Mouse (Mus musculus) lung, embryonic 14.5 days (tissue): ENCODE measurements around the gene Aox2. TPM values are rescaled to one million over a fixed set of nuclear protein-coding genes. Genes with fewer than 3 reads are reported as not detected.

Source experiments
- ATAC-seq: fragments of 200-750 bp; cut with Nextera tagmentation; 2 replicates; pipeline ENCODE4 v1.8.0; 2017; ENCODE audit warnings: mild to moderate bottlenecking, moderate TSS enrichment, moderate library complexity; ENCODE audit not compliant: insufficient read depth
- DNase-seq: peaks from one replicate; pipeline ENCODE4 v3.0.0-alpha.2; 2015
- H3K27ac ChIP-seq: fragments of 300-500 bp; sonication (generic); 2 replicates; pipeline ENCODE4 v1.5.1; 2014; ENCODE audit warnings: low read depth, mild to moderate bottlenecking, moderate library complexity
- H3K27me3 ChIP-seq: fragments of 300-500 bp; sonication (generic); 2 replicates; pipeline ENCODE4 v1.6.1; 2014; ENCODE audit warnings: low read length, control low read depth; ENCODE audit not compliant: insufficient read depth
- H3K36me3 ChIP-seq: fragments of 300-500 bp; sonication (generic); 2 replicates; pipeline ENCODE4 v1.6.1; 2014; ENCODE audit warnings: control low read depth; ENCODE audit not compliant: insufficient read depth
- H3K4me1 ChIP-seq: fragments of 300-500 bp; sonication (generic); 2 replicates; pipeline ENCODE4 v1.6.1; 2014; ENCODE audit warnings: antibody characterized with exemption, control low read depth; ENCODE audit not compliant: insufficient read depth
- H3K4me2 ChIP-seq: fragments of 300-500 bp; sonication (generic); 2 replicates; pipeline ENCODE4 v1.6.1; 2014; ENCODE audit warnings: mild to moderate bottlenecking
- H3K4me3 ChIP-seq: fragments of 300-500 bp; sonication (generic); 2 replicates; pipeline ENCODE4 v1.5.1; 2014; ENCODE audit warnings: low read depth, low read length
- H3K9ac ChIP-seq: fragments of 300-500 bp; sonication (generic); 2 replicates; pipeline ENCODE4 v1.6.1; 2014
- H3K9me3 ChIP-seq: fragments of 300-500 bp; sonication (generic); 2 replicates; pipeline ENCODE4 v1.6.1; 2016; ENCODE audit warnings: low read depth, low read length, control low read depth
- CTCF ChIP-seq: IDR thresholded peaks from 2 replicates; pipeline ENCODE4 v1.5.1; 2016; ENCODE audit warnings: antibody characterized with exemption, low read depth
- WGBS: fragments of 180-500 bp; shearing (Covaris S2); extraction: QIAGEN DNeasy Blood & Tissue Kit; methylation state at CpG from one replicate; pipeline ENCODE4 v1.1.7; 2014; 5-methylcytosine and 5-hydroxymethylcytosine counted together
- polyA plus RNA-seq: library from polyadenylated mRNA; unstranded; fragments of >200 nt; fragmentation: Nextera tagmentation; extraction: Ambion mirVana; gene quantifications from 2 replicates; pipeline ENCODE4 v1.2.1, GENCODE M21; 2014

The Aox2 gene
- polyA plus RNA-seq, 1 experiment from 2014 or later: not detected

DNA sequence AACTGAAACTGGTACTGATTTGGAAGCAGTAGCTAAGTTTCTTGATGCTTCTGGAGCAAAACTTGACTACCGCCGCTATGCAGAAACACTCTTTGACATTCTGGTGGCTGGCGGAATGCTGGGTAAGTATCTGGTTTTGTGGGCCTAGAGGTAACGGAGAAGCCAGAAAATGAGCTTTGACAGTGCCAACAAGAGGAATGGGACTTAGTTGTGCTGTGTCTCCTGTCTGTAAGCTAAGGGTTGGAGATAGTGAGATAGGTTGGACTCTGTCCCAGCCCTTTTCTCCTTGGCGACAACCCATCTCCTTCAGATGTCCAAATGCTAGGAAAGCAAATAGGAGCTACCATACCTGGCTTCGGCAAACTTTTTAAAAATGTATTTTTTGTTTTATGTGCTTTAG is 119.6 kb downstream of the Aox2 start:
- DNase-seq (no peak), ATAC-seq (no peak)
- Histone ChIP-seq H3K4me2 (no peak overlapping the region), H3K4me3 (no peak overlapping the region), H3K9ac (no peak overlapping the region), H3K36me3 (peaks cover 81% of the 10 kb centered on the region), H3K27me3 (no peaks in the 10 kb centered on the region), H3K27ac (no peak overlapping the region), H3K4me1 (no peaks in the 10 kb centered on the region), H3K9me3 (no peaks in the 10 kb centered on the region)
- no peak for TF ChIP-seq CTCF
- WGBS: 93% methylated on average over 6 of the region's 6 CpGs

DNA sequence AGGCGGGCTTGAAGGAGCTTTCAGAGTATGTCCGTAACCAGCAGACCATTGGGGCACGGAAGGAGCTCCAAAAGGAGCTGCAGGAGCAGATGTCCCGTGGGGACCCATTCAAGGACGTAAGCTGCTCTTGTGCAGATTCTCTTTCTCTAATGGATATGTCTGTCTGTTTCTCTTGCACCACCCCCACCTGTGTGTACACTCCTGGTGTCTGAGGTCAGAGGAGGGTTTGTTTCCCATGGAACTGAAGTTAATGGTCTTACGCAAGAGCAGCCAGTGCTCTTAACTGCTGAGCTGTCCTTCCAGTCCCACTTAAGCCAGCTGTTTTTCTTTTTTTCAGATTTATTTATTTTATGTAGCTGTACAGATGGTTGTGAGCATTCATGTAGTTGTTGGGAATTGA is 123.3 kb downstream of the Aox2 start:
- H3K36me3 ChIP-seq: peaks cover 90% of the 10 kb centered on the region
- no peak overlapping the region for H3K9ac ChIP-seq
- no peak for TF ChIP-seq CTCF
- H3K4me1 ChIP-seq: no peaks in the 10 kb centered on the region
- H3K9me3 ChIP-seq: no peaks in the 10 kb centered on the region
- H3K27me3 ChIP-seq: no peaks in the 10 kb centered on the region
- no peak overlapping the region for H3K4me2 ChIP-seq
- DNase-seq (no peak), ATAC-seq (no peak)
- WGBS: 89% methylated on average over 6 of the region's 6 CpGs
- H3K27ac ChIP-seq: no peak overlapping the region
- H3K4me3 ChIP-seq: no peak overlapping the region

DNA sequence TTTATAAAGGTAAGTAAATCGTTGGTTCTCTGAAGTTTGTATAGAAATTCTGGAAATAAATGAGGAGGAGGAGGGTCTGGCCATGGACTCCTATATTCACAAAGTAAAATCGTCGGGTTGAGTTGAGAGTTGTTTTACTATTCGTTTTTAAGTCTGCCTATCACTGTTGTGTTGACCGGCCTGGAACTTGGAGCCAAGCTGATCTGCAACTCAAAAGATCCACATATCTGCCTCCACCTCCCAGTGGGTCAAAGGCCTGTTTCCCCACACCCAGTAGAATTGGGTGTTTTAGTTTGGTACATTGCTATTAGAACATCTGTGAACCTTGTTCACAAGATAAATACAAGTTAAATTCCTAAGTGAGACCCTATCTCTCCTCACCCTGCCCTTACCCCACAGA is 125.6 kb downstream of the Aox2 start:
- H3K4me1 ChIP-seq: no peaks in the 10 kb centered on the region
- peaks cover 82% of the 10 kb centered on the region for H3K36me3 ChIP-seq
- no peak overlapping the region for H3K9ac ChIP-seq
- no peaks in the 10 kb centered on the region for H3K27me3 ChIP-seq
- H3K4me2 ChIP-seq: no peak overlapping the region
- WGBS: 90% methylated on average over 5 of the region's 5 CpGs
- no peak overlapping the region for H3K4me3 ChIP-seq
- no peak overlapping the region for H3K27ac ChIP-seq
- TF ChIP-seq CTCF: no peak
- ATAC-seq (no peak), DNase-seq (no peak)
- H3K9me3 ChIP-seq: no peaks in the 10 kb centered on the region

DNA sequence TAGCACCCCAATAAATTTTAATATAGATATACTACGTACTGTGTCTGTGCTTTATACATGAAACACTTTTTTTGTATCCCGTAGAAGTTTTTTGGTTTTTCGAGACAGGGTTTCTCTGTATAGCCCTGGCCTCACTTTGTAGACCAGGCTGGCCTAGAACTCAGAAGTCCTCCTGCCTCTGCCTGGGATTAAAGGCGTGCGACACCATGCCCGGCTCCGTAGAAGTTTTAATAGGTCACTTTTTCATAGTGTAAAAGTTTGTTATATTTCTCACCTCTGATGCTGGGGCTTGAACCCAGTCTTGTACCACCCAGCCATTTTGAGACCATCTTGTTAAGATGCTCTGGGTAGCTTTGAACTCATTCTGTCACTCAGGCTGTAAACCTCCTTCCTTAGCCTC is 129.2 kb downstream of the Aox2 start:
- Histone ChIP-seq H3K4me1 (no peaks in the 10 kb centered on the region), H3K4me3 (no peak overlapping the region), H3K36me3 (peaks cover 77% of the 10 kb centered on the region), H3K9ac (no peak overlapping the region), H3K27ac (no peak overlapping the region), H3K4me2 (no peak overlapping the region), H3K27me3 (no peaks in the 10 kb centered on the region), H3K9me3 (no peaks in the 10 kb centered on the region)
- DNase-seq (no peak), ATAC-seq (no peak)
- 95% methylated on average over 7 of the region's 7 CpGs for WGBS
- TF ChIP-seq CTCF: no peak

DNA sequence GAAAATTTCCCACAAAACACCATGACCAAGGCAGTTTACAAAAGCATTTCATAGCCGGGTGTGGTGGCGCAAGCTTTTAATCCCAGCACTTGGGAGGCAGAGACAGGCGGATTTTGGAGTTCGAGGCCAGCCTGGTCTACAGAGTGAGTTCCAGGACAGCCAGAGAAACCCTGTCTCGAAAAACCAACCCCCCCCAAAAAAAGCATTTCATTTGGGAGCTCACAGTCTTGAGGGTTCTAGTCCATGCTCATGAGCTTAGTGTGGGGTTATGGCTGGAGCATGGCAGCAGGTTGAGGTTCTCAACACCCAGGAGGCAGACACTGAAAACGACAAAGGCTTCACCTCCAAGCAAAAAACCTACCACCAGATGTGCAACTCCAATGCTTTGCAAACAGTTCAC is 130.0 kb downstream of the Aox2 start:
- Histone ChIP-seq H3K4me3 (no peak overlapping the region), H3K27ac (no peak overlapping the region), H3K36me3 (peaks cover 77% of the 10 kb centered on the region), H3K4me1 (no peaks in the 10 kb centered on the region), H3K9me3 (no peaks in the 10 kb centered on the region), H3K9ac (no peak overlapping the region), H3K4me2 (no peak overlapping the region), H3K27me3 (no peaks in the 10 kb centered on the region)
- ATAC-seq: no peak
- WGBS: 83% methylated on average over 6 of the region's 6 CpGs
- no peak for TF ChIP-seq CTCF
- DNase-seq: no peak

DNA sequence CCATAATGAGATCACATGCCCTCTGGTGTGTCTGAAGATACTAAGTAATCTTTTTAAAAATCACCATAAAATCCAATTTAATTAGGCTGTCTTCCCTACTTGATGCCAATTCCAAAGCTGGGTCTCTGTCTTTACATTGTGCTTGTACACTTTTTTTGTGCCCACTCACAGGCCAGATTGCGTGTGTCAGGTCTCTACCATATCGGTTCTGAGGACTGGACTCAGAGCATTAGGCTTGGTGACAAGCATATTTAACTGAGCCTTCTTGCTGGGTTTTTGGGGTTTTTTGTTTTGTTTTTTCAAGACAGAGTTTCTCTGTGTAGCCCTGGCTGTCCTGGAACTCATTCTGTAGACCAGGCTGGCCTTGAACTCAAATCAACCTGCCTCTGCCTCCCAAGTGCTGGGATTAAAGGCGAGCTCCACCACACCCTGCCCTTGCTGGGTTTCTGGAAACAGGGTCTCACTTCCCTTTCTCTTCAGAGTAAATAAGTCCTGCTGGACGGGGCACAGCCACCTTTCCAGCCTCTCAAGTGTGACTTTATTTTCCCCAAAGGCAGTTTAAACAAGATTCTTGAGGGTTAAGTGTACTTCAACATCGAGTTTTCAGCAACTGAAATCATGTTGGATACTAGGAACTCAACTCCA is 131.5 kb downstream of the Aox2 start:
- Histone ChIP-seq H3K4me2 (no peak overlapping the region), H3K36me3 (peaks cover 77% of the 10 kb centered on the region), H3K27ac (no peak overlapping the region), H3K9ac (no peak overlapping the region), H3K27me3 (no peaks in the 10 kb centered on the region), H3K4me1 (no peaks in the 10 kb centered on the region), H3K9me3 (no peaks in the 10 kb centered on the region), H3K4me3 (no peak overlapping the region)
- no peak for TF ChIP-seq CTCF
- DNase-seq (peak; percentile 8), ATAC-seq (no peak)
- WGBS: 66% methylated on average over 5 of the region's 5 CpGs

DNA sequence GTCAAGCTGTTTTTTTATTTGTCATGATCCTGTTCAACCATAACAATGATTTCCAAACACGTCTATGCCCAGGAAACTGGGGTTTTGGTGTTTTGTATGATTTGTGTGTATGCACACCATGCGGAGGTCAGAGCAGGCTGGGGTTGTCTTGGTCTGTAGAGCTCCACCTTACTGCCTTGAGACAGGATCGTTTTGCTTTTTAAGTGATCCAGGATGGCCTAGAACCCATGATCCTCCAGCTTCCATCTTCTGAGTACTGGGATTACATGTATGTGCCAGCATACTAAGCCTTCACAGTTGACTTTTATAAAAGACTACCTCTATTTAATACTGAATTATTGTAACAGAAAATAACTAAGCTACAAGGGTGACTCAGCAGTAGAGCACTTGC is 132.1 kb downstream of the Aox2 start:
- no peaks in the 10 kb centered on the region for H3K4me1 ChIP-seq
- WGBS: 75% methylated on average over 3 of the region's 3 CpGs
- no peak overlapping the region for H3K4me3 ChIP-seq
- H3K9me3 ChIP-seq: no peaks in the 10 kb centered on the region
- H3K27ac ChIP-seq: no peak overlapping the region
- ATAC-seq (no peak), DNase-seq (no peak)
- no peak for TF ChIP-seq CTCF
- no peak overlapping the region for H3K9ac ChIP-seq
- H3K36me3 ChIP-seq: peaks cover 80% of the 10 kb centered on the region
- H3K4me2 ChIP-seq: no peak overlapping the region
- no peaks in the 10 kb centered on the region for H3K27me3 ChIP-seq

DNA sequence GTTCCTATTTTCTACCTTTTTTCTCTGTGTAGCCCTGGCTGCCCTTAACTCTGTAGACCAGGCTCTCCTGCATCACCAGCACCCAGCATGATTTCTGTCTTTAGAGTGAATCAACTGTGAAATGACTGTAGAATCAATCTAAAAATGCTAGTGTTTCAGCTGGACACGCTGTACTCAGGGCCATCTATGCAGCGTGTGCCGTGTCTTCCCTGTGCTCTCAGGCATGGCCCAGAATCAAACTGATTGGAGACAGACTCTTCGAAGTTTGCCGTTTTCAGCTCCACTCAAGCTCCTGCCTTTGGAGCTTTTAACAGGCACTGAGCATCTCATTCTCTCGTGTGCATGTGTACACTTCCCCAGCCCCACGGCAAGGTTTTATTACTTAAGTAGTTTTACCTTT is 132.7 kb downstream of the Aox2 start:
- H3K9ac ChIP-seq: no peak overlapping the region
- H3K27me3 ChIP-seq: no peaks in the 10 kb centered on the region
- H3K4me1 ChIP-seq: no peaks in the 10 kb centered on the region
- WGBS: 87% methylated on average over 7 of the region's 7 CpGs
- DNase-seq (no peak), ATAC-seq (no peak)
- no peak for TF ChIP-seq CTCF
- H3K4me3 ChIP-seq: no peak overlapping the region
- H3K36me3 ChIP-seq: peaks cover 82% of the 10 kb centered on the region
- H3K27ac ChIP-seq: no peak overlapping the region
- H3K9me3 ChIP-seq: no peaks in the 10 kb centered on the region
- H3K4me2 ChIP-seq: no peak overlapping the region
